Mouse (Mus musculus) midbrain, embryonic 14.5 days (tissue): ENCODE measurements around the gene Gli3. TPM values are rescaled to one million over a fixed set of nuclear protein-coding genes. Genes with fewer than 3 reads are reported as not detected.

ENCODE experiments used
- ATAC-seq: fragments of 200-750 bp; cut with Nextera tagmentation; 2 replicates; pipeline ENCODE4 v1.8.0; 2017; ENCODE audit warnings: moderate number of reproducible peaks, moderate library complexity; ENCODE audit not compliant: low FRiP score, low TSS enrichment
- DNase-seq: peaks from one replicate; pipeline ENCODE4 v3.0.0-alpha.2; 2015
- H3K27ac ChIP-seq: fragments of 300-500 bp; sonication (generic); replicated peaks from 2 replicates; pipeline ENCODE4 v1.5.1; 2014; ENCODE audit warnings: mild to moderate bottlenecking, low read depth, low read length, moderate library complexity
- H3K27me3 ChIP-seq: fragments of 300-500 bp; sonication (generic); 2 replicates; pipeline ENCODE4 v1.6.1; 2014; ENCODE audit warnings: low read length, control low read depth, mixed read lengths; ENCODE audit not compliant: control insufficient read depth, insufficient read depth
- H3K36me3 ChIP-seq: fragments of 300-500 bp; sonication (generic); 2 replicates; pipeline ENCODE4 v1.6.1; 2014; ENCODE audit warnings: low read length, control low read depth; ENCODE audit not compliant: control insufficient read depth, insufficient read depth
- H3K4me1 ChIP-seq: fragments of 300-500 bp; sonication (generic); 2 replicates; pipeline ENCODE4 v1.6.1; 2014; ENCODE audit warnings: mild to moderate bottlenecking, antibody characterized with exemption, low read length, control low read depth; ENCODE audit not compliant: control insufficient read depth, insufficient read depth
- H3K4me2 ChIP-seq: fragments of 300-500 bp; sonication (generic); 2 replicates; pipeline ENCODE4 v1.6.1; 2014; ENCODE audit warnings: mild to moderate bottlenecking, low read length, moderate library complexity
- H3K4me3 ChIP-seq: fragments of 300-500 bp; sonication (generic); replicated peaks from 2 replicates; pipeline ENCODE4 v1.5.1; 2014; ENCODE audit warnings: low read depth, low read length
- H3K9ac ChIP-seq: fragments of 300-500 bp; sonication (generic); replicated peaks from 2 replicates; pipeline ENCODE4 v1.6.1; 2014; ENCODE audit warnings: mild to moderate bottlenecking, low read length, moderate library complexity
- H3K9me3 ChIP-seq: fragments of 300-500 bp; sonication (generic); 2 replicates; pipeline ENCODE4 v1.6.1; 2016; ENCODE audit warnings: low read length, control low read depth, mixed read lengths; ENCODE audit not compliant: control insufficient read depth
- WGBS: fragments of 180-500 bp; shearing (Covaris S2); extraction: QIAGEN DNeasy Blood & Tissue Kit; methylation state at CpG from one replicate; pipeline ENCODE4 v1.1.7; 2014; 5-methylcytosine and 5-hydroxymethylcytosine counted together
- polyA plus RNA-seq: library from polyadenylated mRNA; unstranded; fragments of >200 nt; fragmentation: Nextera tagmentation; extraction: Ambion mirVana; gene quantifications from 2 replicates; pipeline ENCODE4 v1.2.1, GENCODE M21; 2014

Gene Gli3
- polyA plus RNA-seq, 1 experiment from 2014 or later, result 14.1 TPM

DNA sequence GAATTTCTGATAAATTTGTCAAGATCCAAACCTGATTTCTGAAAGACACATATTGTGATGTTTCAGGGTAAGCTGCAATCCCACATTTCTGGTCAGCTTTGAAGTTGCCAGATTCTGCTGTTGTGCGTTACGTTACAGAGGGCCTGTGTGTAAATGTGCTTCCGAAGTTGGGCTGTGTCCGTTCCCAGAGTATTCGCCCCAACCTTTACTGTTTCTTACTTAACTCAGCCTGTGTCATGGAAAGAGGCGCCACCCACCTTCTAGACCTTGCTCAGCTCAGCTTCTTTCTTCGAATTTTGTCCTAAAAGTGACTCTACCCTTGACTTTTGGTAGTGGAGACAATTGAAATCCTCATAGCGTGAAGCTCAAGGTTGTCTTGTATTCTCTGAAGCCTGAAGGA lies 202.5 kb downstream of the Gli3 start:
- ATAC-seq (no peak), DNase-seq (no peak)
- Histone ChIP-seq H3K4me1 (peaks cover 2% of the 10 kb centered on the region), H3K27me3 (no peaks in the 10 kb centered on the region), H3K4me2 (no peak overlapping the region), H3K9me3 (no peaks in the 10 kb centered on the region), H3K4me3 (no peak overlapping the region), H3K27ac (no peak overlapping the region), H3K9ac (no peak overlapping the region), H3K36me3 (peaks cover 4% of the 10 kb centered on the region; the same call in 1 of the 2 replicates)
- WGBS, result 81% methylated on average over 8 of the region's 8 CpGs

GRCm38 (mm10) chr13:15670144-15670961 lies 207.3 kb downstream of the Gli3 start:
- Histone ChIP-seq H3K9me3 (no peaks in the 10 kb centered on the region), H3K9ac (no peak overlapping the region), H3K4me1 (peaks cover 7% of the 10 kb centered on the region; the same call in 1 of the 2 replicates), H3K4me2 (no peak overlapping the region), H3K27ac (no peak overlapping the region), H3K36me3 (no peaks in the 10 kb centered on the region), H3K4me3 (no peak overlapping the region), H3K27me3 (no peaks in the 10 kb centered on the region)
- 58% methylated on average over 9 of the region's 9 CpGs for WGBS
- ATAC-seq (no peak), DNase-seq (peak; percentile 26)

DNA sequence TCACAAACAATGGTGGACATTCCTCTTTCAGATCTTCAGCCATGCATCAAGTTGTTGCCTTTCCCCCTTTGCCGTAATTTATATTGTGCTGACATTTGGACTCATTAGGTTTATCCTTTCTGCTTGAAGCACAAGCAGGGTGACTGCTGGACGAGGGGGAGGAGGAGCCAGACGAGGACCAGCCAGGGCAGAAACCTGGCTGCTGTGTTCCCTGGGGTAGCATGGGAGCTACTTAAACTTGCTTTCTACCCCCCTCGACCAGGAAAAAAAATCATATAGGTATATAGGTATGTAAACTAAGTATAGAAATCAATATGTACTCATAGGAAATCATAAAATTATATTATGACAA lies 207.9 kb downstream of the Gli3 start:
- H3K9me3 ChIP-seq, result no peaks in the 10 kb centered on the region
- WGBS, result 55% methylated on average over 4 of the region's 4 CpGs
- no peak overlapping the region for H3K27ac ChIP-seq
- no peak overlapping the region for H3K9ac ChIP-seq
- no peaks in the 10 kb centered on the region for H3K27me3 ChIP-seq
- no peaks in the 10 kb centered on the region for H3K36me3 ChIP-seq
- ATAC-seq (no peak), DNase-seq (peak; percentile 18)
- H3K4me1 ChIP-seq, result peaks cover 7% of the 10 kb centered on the region; the same call in 1 of the 2 replicates
- no peak overlapping the region for H3K4me3 ChIP-seq
- H3K4me2 ChIP-seq, result no peak overlapping the region

GRCm38 (mm10) chr13:15675480-15675879 lies 212.4 kb downstream of the Gli3 start:
- H3K9me3 ChIP-seq, result no peaks in the 10 kb centered on the region
- DNase-seq, result no peak
- peaks cover 5% of the 10 kb centered on the region; the same call in 1 of the 2 replicates for H3K4me1 ChIP-seq
- H3K36me3 ChIP-seq, result no peaks in the 10 kb centered on the region
- H3K27ac ChIP-seq, result no peak overlapping the region
- ATAC-seq, result no peak
- H3K27me3 ChIP-seq, result no peaks in the 10 kb centered on the region
- H3K4me3 ChIP-seq, result no peak overlapping the region
- no peak overlapping the region for H3K4me2 ChIP-seq
- no peak overlapping the region for H3K9ac ChIP-seq

DNA sequence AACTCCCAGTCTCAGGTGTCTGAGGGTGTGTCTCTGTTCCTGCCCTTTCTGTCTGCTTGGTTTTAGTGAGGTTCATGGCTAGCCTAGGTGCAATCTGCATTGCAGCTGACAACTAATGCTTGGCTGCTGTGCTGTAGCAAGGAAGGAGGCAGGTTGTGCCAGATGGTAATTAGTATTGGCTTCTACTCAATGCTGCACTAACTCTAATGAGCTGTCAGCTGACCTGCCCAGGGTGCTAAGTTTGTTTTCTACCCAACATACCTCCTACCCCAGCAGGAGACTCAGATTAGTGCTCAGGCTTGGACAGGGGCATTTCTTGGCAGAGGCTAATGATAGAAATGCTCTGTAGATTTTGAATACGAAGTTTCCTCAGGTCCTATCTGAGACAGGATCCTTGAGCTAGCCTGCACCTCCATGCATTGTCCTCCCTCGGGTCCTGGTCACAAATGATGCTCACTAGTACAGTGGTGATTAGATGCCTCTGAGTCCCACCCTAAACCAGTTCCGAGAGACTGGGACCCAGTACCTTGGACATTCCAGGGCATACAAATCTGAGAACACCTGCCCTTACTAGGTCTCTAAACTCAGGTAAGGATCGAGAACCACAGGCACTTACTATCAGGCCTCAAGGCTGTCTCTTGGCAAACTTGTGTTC lies 214.2 kb downstream of the Gli3 start:
- ATAC-seq (no peak), DNase-seq (no peak)
- Histone ChIP-seq H3K36me3 (no peaks in the 10 kb centered on the region), H3K27ac (no peak overlapping the region), H3K4me3 (no peak overlapping the region), H3K4me2 (no peak overlapping the region), H3K9ac (no peak overlapping the region), H3K9me3 (no peaks in the 10 kb centered on the region), H3K27me3 (no peaks in the 10 kb centered on the region), H3K4me1 (no peaks in the 10 kb centered on the region)
- WGBS, result 94% methylated on average over 4 of the region's 4 CpGs

GRCm38 (mm10) chr13:15681530-15681929 lies 218.5 kb downstream of the Gli3 start:
- DNase-seq, result no peak
- 95% methylated on average over 1 of the region's 1 CpGs for WGBS
- H3K27ac ChIP-seq, result no peak overlapping the region

DNA sequence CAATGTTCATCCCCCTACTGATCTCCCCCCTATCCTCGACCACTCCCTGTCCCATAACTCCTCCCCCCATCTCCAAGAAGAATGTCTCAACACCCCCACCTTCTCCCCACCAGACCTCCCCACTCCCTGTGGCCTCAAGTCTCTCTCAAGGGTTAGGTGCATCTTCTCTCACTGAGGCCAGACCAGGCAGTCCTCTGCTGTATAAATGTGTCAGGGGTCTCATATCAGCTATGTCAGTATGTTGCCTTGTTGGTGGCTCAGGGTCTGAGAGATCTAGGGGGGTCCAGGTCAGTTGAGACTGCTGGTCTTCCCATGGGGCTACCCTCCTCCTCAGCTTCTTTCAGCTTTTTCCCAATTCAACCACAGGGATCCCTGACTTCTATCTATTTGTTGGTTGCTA lies 220.0 kb downstream of the Gli3 start:
- DNase-seq (no peak), ATAC-seq (no peak)
- H3K4me2 ChIP-seq, result no peak overlapping the region
- H3K36me3 ChIP-seq, result no peaks in the 10 kb centered on the region
- no peaks in the 10 kb centered on the region for H3K27me3 ChIP-seq
- no peaks in the 10 kb centered on the region for H3K9me3 ChIP-seq
- H3K9ac ChIP-seq, result no peak overlapping the region
- no peak overlapping the region for H3K27ac ChIP-seq
- no peaks in the 10 kb centered on the region for H3K4me1 ChIP-seq
- H3K4me3 ChIP-seq, result no peak overlapping the region
- WGBS, result 79% methylated on average over 1 of the region's 1 CpGs

More at GRCm38 (mm10) chr13:15681530-15681929, 218.5 kb downstream of the Gli3 start:
- Histone ChIP-seq H3K36me3 (no peaks in the 10 kb centered on the region), H3K4me1 (no peaks in the 10 kb centered on the region), H3K27me3 (no peaks in the 10 kb centered on the region), H3K9me3 (no peaks in the 10 kb centered on the region), H3K4me3 (no peak overlapping the region), H3K9ac (no peak overlapping the region), H3K4me2 (no peak overlapping the region)
- no peak for ATAC-seq

DNA sequence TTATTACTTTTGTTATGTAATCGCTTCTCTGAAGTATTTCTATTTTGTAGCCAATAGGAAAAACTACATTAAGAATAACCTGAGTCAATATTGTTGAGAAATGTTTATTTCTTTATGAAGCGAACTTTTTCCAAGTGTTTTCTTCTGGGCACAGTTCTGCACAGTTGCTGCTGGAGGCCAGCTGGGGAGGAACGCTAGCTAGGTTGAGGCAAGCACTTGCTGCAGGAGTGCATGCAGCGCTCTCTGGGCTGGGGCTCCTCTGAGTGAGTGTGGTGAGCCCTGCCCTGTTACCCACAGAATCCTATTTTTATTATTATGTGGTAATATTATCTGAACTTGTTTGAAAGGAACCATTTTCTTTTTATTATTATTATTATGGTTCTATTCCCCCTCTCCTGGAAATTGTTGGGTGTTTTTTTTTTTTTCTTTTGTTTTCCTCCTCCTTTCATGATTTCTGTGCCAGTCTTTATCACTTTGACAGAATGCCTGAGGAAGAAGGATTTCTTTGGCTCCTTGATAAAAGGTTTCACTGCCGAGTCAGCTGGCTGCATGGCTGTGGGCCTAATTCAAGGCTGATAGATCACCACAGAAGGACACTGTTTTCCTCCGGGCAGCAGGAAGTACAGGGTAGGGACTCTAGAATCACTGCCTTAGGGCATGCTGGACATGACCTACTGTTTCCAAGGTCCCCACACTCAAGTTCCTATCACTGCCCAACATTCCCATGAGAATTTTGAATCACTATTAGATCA lies 225.2 kb downstream of the Gli3 start:
- DNase-seq (no peak), ATAC-seq (no peak)
- Histone ChIP-seq H3K4me1 (no peaks in the 10 kb centered on the region), H3K27ac (no peak overlapping the region), H3K36me3 (no peaks in the 10 kb centered on the region), H3K9me3 (no peaks in the 10 kb centered on the region), H3K4me3 (no peak overlapping the region), H3K9ac (no peak overlapping the region), H3K27me3 (no peaks in the 10 kb centered on the region), H3K4me2 (no peak overlapping the region)
- 82% methylated on average over 6 of the region's 6 CpGs for WGBS
